Mouse (Mus musculus) midbrain, embryonic 13.5 days (tissue): ENCODE data around the gene Pla2g2c. TPM values are rescaled to one million over a fixed set of nuclear protein-coding genes. Genes with fewer than 3 reads are reported as not detected.
A peak's percentile ranks its signal among the peaks of the same experiment; 100 is the strongest.

ENCODE experiments used
- ATAC-seq: fragments of 200-750 bp; cut with Nextera tagmentation; 2 replicates; pipeline ENCODE4 v1.8.0; 2017; ENCODE audit warnings: mild to moderate bottlenecking, moderate TSS enrichment, moderate library complexity
- H3K27ac ChIP-seq: fragments of 300-500 bp; sonication (generic); 2 replicates; pipeline ENCODE4 v1.5.1; 2015; ENCODE audit warnings: inconsistent platforms, mild to moderate bottlenecking, moderate library complexity
- H3K27me3 ChIP-seq: fragments of 300-500 bp; sonication (generic); 2 replicates; pipeline ENCODE4 v1.6.1; 2015; ENCODE audit warnings: mild to moderate bottlenecking, inconsistent platforms
- H3K36me3 ChIP-seq: fragments of 300-500 bp; sonication (generic); 2 replicates; pipeline ENCODE4 v1.6.1; 2015; ENCODE audit warnings: mild to moderate bottlenecking, inconsistent platforms
- H3K4me1 ChIP-seq: fragments of 300-500 bp; sonication (generic); replicated peaks from 2 replicates; pipeline ENCODE4 v1.6.1; 2015; ENCODE audit warnings: inconsistent platforms
- H3K4me2 ChIP-seq: fragments of 300-500 bp; sonication (generic); replicated peaks from 2 replicates; pipeline ENCODE4 v1.6.1; 2015; ENCODE audit warnings: moderate library complexity, mild to moderate bottlenecking, inconsistent platforms
- H3K4me3 ChIP-seq: fragments of 300-500 bp; sonication (generic); replicated peaks from 2 replicates; pipeline ENCODE4 v1.5.1; 2015; ENCODE audit warnings: mild to moderate bottlenecking, inconsistent platforms
- H3K9ac ChIP-seq: fragments of 300-500 bp; sonication (generic); replicated peaks from 2 replicates; pipeline ENCODE4 v1.6.1; 2015; ENCODE audit warnings: mild to moderate bottlenecking, inconsistent platforms
- H3K9me3 ChIP-seq: fragments of 300-500 bp; sonication (generic); 2 replicates; pipeline ENCODE4 v1.6.1; 2016; ENCODE audit warnings: mild to moderate bottlenecking, inconsistent platforms
- WGBS: fragments of 180-500 bp; shearing (Covaris S2); methylation state at CpG from one replicate; pipeline ENCODE4 v1.1.7; 2015; 5-methylcytosine and 5-hydroxymethylcytosine counted together
- polyA plus RNA-seq: library from polyadenylated mRNA; unstranded; fragments of >200 nt; fragmentation: Nextera tagmentation; extraction: Ambion mirVana; gene quantifications from 2 replicates; pipeline ENCODE4 v1.2.1, GENCODE M21; 2015

Pla2g2c gene
- polyA plus RNA-seq, 1 experiment from 2014 or later: 0.73 TPM

DNA sequence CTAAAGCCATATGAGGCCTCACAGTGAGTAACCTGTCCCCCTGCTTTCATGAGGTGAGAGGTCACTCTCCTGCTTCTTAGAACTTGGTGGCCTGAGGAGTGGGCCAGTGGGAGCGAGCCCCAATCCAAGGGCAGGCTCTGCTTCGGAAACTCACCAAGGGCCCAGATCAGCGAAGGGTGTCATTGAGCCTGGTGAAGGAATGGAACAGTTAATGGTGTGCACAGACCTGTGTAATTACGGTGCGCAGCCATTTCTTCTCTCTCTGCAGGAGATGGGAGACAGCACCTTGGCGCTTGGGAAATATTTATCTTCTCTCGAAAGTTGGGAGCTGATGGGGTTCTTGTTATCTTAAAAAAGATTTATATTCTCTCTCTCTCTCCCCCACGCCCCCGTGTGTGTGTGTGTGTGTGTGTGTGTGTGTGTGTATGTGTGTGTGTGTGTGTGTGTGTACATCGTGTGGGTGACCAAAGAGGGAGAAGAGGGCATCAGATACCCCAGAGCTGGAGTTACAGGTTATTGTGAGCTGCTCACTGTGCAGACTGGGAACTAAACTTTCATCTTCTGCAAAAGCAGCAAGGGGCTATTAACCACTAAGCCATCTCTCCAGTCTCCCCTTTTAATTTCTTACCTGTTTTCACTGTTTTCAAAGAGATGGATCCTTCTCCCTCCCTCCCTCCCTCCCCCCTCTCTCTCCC, 27.3 kb upstream of the Pla2g2c start:
- Histone ChIP-seq H3K9ac (no peak overlapping the region), H3K4me1 (peaks cover 36% of the 10 kb centered on the region), H3K4me2 (no peak overlapping the region), H3K27ac (no peak overlapping the region), H3K9me3 (no peaks in the 10 kb centered on the region), H3K4me3 (no peak overlapping the region), H3K27me3 (peaks cover 2% of the 10 kb centered on the region; the same call in 1 of the 2 replicates), H3K36me3 (no peaks in the 10 kb centered on the region)
- no peak for ATAC-seq
- 32% methylated on average over 9 of the region's 10 CpGs for WGBS

DNA sequence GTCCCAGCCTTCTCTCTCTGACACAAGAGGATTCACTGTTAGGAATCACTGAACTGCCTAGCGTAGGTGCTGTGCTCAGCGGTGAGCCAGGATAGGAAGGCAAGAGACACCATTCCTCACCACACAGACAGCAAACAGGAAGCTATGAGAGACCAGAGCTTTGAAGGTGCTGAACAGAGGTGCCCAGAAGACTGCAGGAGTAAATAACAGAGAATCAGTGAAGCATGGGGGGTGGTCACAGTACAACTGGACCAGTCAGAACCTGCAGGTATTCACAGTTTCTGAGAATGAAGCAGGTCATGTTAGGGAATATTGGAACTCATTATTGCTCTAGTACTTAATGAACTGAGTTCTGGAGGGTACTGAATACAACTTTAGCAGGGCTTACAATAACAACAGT, 26.3 kb upstream of the Pla2g2c start:
- no peak overlapping the region for H3K27ac ChIP-seq
- 75% methylated on average over 2 of the region's 2 CpGs for WGBS
- H3K27me3 ChIP-seq: peaks cover 10% of the 10 kb centered on the region
- no peaks in the 10 kb centered on the region for H3K9me3 ChIP-seq
- no peaks in the 10 kb centered on the region for H3K36me3 ChIP-seq
- no peak for ATAC-seq
- H3K4me2 ChIP-seq: no peak overlapping the region
- no peak overlapping the region for H3K9ac ChIP-seq
- H3K4me3 ChIP-seq: no peak overlapping the region
- H3K4me1 ChIP-seq: peaks cover 26% of the 10 kb centered on the region

DNA sequence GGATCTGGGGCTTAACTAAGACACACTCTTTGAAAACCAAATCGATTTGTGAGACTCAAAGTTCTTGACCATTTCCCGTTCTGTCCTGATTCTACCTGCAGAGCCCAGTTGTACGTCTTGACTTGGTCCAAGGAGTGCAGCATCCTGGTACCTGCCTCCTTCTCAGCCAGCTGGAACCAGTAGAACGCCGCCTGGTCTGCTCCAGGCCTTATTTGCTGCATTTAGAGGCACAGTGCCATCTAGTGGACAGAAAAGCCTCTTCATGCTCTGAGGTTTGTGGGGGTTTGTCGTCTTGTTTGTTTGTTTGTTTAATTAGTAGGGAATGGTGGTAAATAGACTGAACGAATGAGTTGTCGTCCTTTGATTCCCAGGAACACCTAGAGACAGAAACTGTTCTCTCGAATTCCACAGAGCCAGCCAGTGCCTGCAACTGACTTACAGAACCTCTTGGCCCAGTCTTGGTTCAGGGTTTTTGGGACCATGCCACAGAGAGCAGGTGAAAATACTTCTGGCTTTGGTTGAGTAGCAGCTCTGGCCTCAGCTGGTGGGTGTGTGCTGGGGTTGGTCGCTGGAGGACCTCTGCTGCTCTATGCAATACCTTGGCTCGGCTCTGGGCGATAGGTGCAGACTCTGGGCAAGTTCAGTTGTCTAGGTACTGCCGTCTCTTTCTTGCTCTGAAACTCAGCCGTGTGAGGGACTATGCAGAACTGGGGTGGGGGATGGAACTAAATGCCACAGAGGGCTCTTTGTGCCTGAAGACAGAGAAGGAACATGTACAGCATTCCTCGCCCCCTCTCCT, 24.2 kb upstream of the Pla2g2c start:
- H3K9ac ChIP-seq: no peak overlapping the region
- H3K27me3 ChIP-seq: peaks cover 10% of the 10 kb centered on the region
- no peaks in the 10 kb centered on the region for H3K36me3 ChIP-seq
- H3K4me2 ChIP-seq: no peak overlapping the region
- peaks cover 11% of the 10 kb centered on the region; the same call in 1 of the 2 replicates for H3K4me1 ChIP-seq
- peak; percentile 76; the same call in 1 of the 2 replicates for ATAC-seq
- no peak overlapping the region for H3K4me3 ChIP-seq
- H3K9me3 ChIP-seq: no peaks in the 10 kb centered on the region
- H3K27ac ChIP-seq: no peak overlapping the region
- 25% methylated on average over 15 of the region's 15 CpGs for WGBS

DNA sequence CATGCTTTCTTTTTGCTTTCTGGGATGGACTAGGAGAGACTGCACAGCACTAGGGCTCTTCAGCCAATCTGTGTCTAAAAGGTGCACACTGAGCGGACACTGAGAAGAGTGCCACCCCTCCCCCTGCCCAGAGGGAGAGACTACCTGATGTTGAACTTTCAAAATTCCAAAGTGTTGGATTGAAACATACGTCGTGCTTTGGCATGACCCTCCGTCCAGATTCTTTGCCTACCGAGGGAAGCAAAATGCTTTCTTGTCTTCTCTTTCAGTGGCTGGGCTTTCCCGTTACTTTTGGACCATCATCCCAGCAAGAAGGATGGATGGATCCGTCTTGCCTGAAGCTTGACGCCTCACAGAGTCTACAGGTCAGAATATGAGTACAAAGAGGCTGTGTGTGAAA, 23.5 kb upstream of the Pla2g2c start:
- no peak for ATAC-seq
- H3K4me1 ChIP-seq: peaks cover 9% of the 10 kb centered on the region; the same call in 1 of the 2 replicates
- no peak overlapping the region for H3K4me2 ChIP-seq
- 75% methylated on average over 8 of the region's 8 CpGs for WGBS
- no peak overlapping the region for H3K27ac ChIP-seq
- H3K9me3 ChIP-seq: no peaks in the 10 kb centered on the region
- no peak overlapping the region for H3K4me3 ChIP-seq
- no peak overlapping the region for H3K9ac ChIP-seq
- no peaks in the 10 kb centered on the region for H3K36me3 ChIP-seq
- peaks cover 8% of the 10 kb centered on the region for H3K27me3 ChIP-seq

DNA sequence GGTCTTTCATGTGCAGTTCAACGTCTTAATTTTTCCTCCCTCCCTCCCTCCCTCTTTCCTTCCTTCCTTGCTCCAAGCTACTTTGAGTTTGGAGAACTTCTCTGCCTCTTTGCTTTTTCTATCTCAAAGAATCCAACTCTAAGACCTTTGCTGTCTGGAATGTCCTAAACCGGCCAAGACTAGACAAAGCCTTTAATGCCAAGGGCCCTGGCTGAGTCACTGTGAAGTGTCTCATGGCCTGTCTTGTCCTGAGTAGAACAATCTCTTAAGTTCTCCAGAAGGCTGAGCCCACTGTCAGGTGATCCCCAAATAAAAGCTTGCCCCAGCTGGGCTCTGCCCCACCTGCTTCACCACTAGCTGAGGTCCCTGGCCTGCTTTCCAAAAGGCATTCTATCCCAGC, 22.6 kb upstream of the Pla2g2c start:
- H3K36me3 ChIP-seq: no peaks in the 10 kb centered on the region
- no peaks in the 10 kb centered on the region for H3K9me3 ChIP-seq
- no peak overlapping the region for H3K27ac ChIP-seq
- no peak overlapping the region for H3K4me2 ChIP-seq
- H3K27me3 ChIP-seq: peaks cover 8% of the 10 kb centered on the region; the same call in 1 of the 2 replicates
- ATAC-seq: no peak
- WGBS: 79% methylated on average over 2 of the region's 2 CpGs
- H3K4me1 ChIP-seq: peaks cover 2% of the 10 kb centered on the region; the same call in 1 of the 2 replicates
- no peak overlapping the region for H3K4me3 ChIP-seq
- H3K9ac ChIP-seq: no peak overlapping the region

DNA sequence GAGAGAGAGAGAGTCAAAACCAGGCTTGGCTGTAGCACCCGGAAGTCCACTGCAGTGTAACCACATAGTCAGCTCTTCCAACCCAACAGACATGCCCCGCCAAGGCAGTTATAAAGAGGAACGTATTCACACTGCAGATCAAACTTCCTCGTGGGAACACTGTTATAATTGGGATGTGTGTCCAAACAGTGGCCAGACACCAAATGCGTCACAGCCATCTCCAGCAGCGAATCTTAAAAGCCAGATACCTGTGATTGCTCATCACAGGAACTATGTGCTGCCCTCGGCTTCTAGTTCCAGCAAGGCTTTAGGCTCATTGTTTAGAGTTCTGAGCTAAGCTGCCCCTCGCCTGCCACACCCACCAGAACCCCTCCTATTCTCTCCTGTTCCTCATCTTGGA, 22.1 kb upstream of the Pla2g2c start:
- Histone ChIP-seq H3K4me2 (no peak overlapping the region), H3K4me3 (no peak overlapping the region), H3K27ac (no peak overlapping the region), H3K27me3 (peaks cover 8% of the 10 kb centered on the region; the same call in 1 of the 2 replicates), H3K9me3 (no peaks in the 10 kb centered on the region), H3K36me3 (no peaks in the 10 kb centered on the region), H3K4me1 (no peaks in the 10 kb centered on the region), H3K9ac (no peak overlapping the region)
- ATAC-seq: no peak
- 77% methylated on average over 8 of the region's 8 CpGs for WGBS

DNA sequence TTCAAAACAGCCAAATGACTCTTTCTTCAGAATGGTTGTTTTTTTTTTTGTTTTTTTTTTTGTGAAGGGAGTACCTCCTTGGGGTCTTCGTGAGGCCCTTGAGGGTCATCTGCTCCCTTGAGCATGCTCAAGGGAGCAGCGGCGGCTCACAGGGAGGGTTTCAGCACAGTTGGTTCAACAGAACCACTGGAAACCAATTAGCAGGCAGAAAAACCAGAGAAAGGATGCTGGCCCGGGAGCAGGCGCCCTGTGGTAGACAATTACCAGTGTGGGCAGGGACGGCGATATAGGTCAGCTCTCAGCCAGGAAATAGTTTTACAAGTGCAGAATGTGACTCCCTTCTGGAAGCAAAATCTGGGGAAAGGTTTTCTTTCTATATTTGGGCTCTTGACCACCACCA, 21.0 kb upstream of the Pla2g2c start:
- H3K4me3 ChIP-seq: no peak overlapping the region
- no peak overlapping the region for H3K4me2 ChIP-seq
- ATAC-seq: no peak
- peaks cover 8% of the 10 kb centered on the region; the same call in 1 of the 2 replicates for H3K27me3 ChIP-seq
- H3K9me3 ChIP-seq: no peaks in the 10 kb centered on the region
- no peaks in the 10 kb centered on the region for H3K4me1 ChIP-seq
- H3K36me3 ChIP-seq: no peaks in the 10 kb centered on the region
- no peak overlapping the region for H3K27ac ChIP-seq
- H3K9ac ChIP-seq: no peak overlapping the region
- WGBS: 74% methylated on average over 7 of the region's 7 CpGs

DNA sequence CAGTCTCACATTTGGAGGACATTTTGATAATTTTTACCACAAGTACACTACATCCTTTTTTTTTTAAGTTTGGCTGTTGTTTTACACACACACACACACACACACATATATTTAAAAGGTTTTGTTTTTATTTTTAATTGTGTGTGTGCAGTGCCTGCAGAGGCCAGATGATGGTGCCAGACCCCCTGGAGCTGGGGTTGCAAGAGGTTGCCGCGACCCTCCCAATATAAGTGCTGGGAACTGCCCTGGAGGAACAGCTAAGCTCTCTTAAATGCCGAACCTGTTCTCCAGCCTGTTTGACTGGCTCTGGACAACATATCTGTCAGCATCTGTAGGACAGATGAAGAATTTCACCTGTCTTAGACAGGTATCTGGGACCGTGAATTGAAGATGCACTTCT, 20.4 kb upstream of the Pla2g2c start:
- no peak overlapping the region for H3K9ac ChIP-seq
- no peaks in the 10 kb centered on the region for H3K4me1 ChIP-seq
- H3K9me3 ChIP-seq: no peaks in the 10 kb centered on the region
- H3K4me3 ChIP-seq: no peak overlapping the region
- H3K36me3 ChIP-seq: no peaks in the 10 kb centered on the region
- H3K27ac ChIP-seq: no peak overlapping the region
- ATAC-seq: no peak
- H3K27me3 ChIP-seq: peaks cover 8% of the 10 kb centered on the region; the same call in 1 of the 2 replicates
- H3K4me2 ChIP-seq: no peak overlapping the region
- WGBS: 89% methylated on average over 4 of the region's 4 CpGs

DNA sequence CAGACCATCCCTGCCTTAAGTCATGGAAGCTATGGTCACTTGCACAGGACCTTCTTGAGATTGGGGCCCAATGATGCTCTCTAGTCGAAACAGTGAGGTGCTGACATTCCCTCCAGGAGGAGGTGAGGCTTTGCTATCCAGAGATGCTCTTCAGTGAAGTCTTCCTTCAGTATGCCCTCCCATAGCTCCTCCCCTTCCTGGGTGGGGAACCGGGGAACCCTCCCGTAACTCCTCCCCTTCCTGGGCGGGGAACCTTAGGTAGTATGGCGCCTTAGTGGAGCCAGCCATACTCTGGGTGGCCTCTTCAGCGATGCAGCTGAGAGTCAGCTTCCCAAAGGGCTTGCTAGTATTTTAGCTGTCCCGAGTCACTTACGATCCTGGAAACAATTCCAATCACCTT, 18.0 kb upstream of the Pla2g2c start:
- Histone ChIP-seq H3K36me3 (no peaks in the 10 kb centered on the region), H3K4me1 (0 out of 2 replicates have a peak, but pooled peaks cover 6% of the 10 kb centered on the region), H3K4me3 (no peak overlapping the region), H3K9ac (no peak overlapping the region), H3K4me2 (no peak overlapping the region), H3K27me3 (peaks cover 8% of the 10 kb centered on the region; the same call in 1 of the 2 replicates), H3K27ac (no peak overlapping the region), H3K9me3 (no peaks in the 10 kb centered on the region)
- no peak for ATAC-seq
- 96% methylated on average over 8 of the region's 8 CpGs for WGBS

DNA sequence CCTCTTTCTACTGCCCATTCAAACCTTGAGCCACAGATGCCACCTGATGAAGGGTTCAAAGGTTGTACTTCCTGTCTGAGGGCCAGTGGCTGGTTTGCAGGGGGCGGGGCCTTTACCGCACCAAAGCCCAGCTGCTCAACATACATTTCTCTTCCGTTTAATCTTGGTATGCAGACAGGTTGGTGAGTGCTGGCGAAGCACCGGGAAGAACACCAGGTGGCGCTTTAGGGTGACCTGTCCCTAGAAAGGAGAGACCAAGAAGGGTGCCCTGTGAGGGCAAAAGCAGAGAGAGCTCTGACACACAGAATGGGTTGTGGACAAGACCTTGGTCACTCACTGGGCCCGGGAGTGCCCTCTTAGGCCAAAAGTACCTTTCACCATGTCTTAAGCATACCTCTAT, 16.0 kb upstream of the Pla2g2c start:
- Histone ChIP-seq H3K4me3 (no peak overlapping the region), H3K27ac (no peak overlapping the region), H3K4me2 (no peak overlapping the region), H3K27me3 (0 out of 2 replicates have a peak, but pooled peaks cover 4% of the 10 kb centered on the region), H3K9me3 (no peaks in the 10 kb centered on the region), H3K36me3 (no peaks in the 10 kb centered on the region), H3K9ac (no peak overlapping the region), H3K4me1 (0 out of 2 replicates have a peak, but pooled peaks cover 6% of the 10 kb centered on the region)
- 0 out of 2 replicates have a peak, but pooled peaks have one; percentile 34 for ATAC-seq
- 13% methylated on average over 7 of the region's 7 CpGs for WGBS

DNA sequence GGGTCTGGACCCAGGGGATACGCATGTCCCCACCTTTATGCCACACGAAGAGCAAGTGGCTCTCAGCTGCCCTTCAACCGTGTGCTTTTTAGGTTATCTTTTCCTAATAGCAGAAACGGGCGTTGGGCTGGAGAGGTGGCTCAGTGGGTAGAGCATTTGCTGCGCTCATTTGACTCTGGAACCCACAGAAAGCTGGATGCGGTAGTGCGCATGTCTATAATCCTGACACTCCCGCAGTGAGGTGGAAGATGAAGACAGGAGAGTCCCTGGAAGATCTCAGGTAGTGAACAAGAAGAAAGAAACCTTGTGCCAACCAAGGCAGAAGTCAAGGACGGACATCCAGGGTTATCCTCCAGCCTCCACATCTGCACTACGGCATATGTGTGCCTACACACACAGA, 15.3 kb upstream of the Pla2g2c start:
- H3K36me3 ChIP-seq: no peaks in the 10 kb centered on the region
- H3K9me3 ChIP-seq: no peaks in the 10 kb centered on the region
- no peak overlapping the region for H3K27ac ChIP-seq
- no peak overlapping the region for H3K9ac ChIP-seq
- H3K4me2 ChIP-seq: no peak overlapping the region
- H3K4me1 ChIP-seq: 0 out of 2 replicates have a peak, but pooled peaks cover 6% of the 10 kb centered on the region
- WGBS: 88% methylated on average over 11 of the region's 11 CpGs
- H3K4me3 ChIP-seq: no peak overlapping the region
- H3K27me3 ChIP-seq: 0 out of 2 replicates have a peak, but pooled peaks cover 4% of the 10 kb centered on the region
- ATAC-seq: no peak

DNA sequence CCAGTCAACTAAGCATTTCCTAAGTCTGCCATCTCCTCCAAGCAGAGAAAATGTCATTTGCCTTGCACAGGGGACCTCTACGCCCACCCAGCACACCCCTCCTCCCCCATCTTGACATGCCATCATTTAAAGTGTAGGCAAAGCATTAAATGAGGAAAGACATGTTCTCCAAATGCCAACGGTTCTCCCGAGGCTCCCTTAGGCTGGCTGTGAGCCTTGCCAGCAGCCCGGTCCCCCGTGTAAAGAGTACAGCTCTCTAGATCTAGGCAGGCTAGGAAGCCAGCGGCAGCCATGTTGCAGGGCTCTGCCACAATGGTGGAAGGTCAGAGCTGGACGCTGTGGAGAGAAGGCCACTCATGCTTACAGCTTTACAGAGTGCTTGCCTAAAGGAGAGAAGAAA, 14.6 kb upstream of the Pla2g2c start:
- no peak overlapping the region for H3K4me3 ChIP-seq
- H3K27ac ChIP-seq: peak overlapping the region; percentile 35; the same call in 1 of the 2 replicates
- no peaks in the 10 kb centered on the region for H3K36me3 ChIP-seq
- H3K9me3 ChIP-seq: no peaks in the 10 kb centered on the region
- ATAC-seq: no peak
- no peak overlapping the region for H3K9ac ChIP-seq
- H3K4me1 ChIP-seq: 0 out of 2 replicates have a peak, but pooled peaks cover 6% of the 10 kb centered on the region
- no peak overlapping the region for H3K4me2 ChIP-seq
- 0 out of 2 replicates have a peak, but pooled peaks cover 4% of the 10 kb centered on the region for H3K27me3 ChIP-seq
- 69% methylated on average over 7 of the region's 7 CpGs for WGBS
